Mouse (Mus musculus) brain, embryonic 14.5 days (tissue): ENCODE results near the gene Tomm22.

Source experiments
- CTCF ChIP-seq: fragments of 200-500 bp; IDR thresholded peaks from 2 replicates; pipeline ENCODE4 v1.5.1; 2012; ENCODE audit warnings: inconsistent platforms, mild to moderate bottlenecking, moderate library complexity, borderline replicate concordance; ENCODE audit not compliant: insufficient read depth, insufficient read length; ENCODE audit errors: extremely low read depth
- POLR2A ChIP-seq: fragments of 200-500 bp; IDR thresholded peaks from 2 replicates; pipeline ENCODE4 v1.6.1; 2012; ENCODE audit warnings: mild to moderate bottlenecking, inconsistent platforms, borderline replicate concordance; ENCODE audit not compliant: poor library complexity, insufficient read depth, insufficient read length, severe bottlenecking; ENCODE audit errors: extremely low read depth

GRCm38 (mm10) chr15:79697011-79697410, 26.4 kb downstream of the Tomm22 start:
- no peak for TF ChIP-seq POLR2A
- TF ChIP-seq CTCF, result no peak
